ENCODE assay signal across 36 mouse cellular contexts in the genomic region with DNA sequence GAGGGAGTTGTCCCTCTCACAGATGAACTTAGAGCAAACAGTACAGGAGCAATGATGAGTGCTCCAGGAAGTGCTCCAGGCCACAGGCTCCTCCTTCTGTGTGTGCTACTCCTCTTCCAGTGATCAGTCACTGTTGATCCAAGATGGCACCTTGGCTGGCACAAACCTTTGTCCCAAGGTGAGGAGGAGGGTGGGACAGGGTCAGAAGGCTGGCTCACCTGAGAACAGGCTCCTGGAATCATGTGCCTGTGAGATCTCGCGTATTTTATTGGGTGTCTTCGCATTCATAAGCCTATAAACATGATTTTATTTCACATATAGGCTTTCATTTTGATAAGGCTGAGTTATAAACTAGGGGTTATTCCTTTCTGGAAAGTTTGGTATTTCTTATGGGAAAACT. TPM values are rescaled to one million over a fixed set of nuclear protein-coding genes. Genes with fewer than 3 reads are reported as not detected.
"Had no signal": no experiment of that assay in that cellular context is flagged by ENCODE, and none has a peak within 500 bp of the region (broad histone marks: within the 10 kb centered on the region; RNA-seq: fewer than 3 reads in every experiment).

No protein-coding gene starts in this region.

- H3K4me1 ChIP-seq: liver, embryonic 12.5 days; liver, embryonic 13.5 days; liver, embryonic 15.5 days; lung, embryonic 15.5 days; megakaryocyte, embryonic 14.5 days; midbrain, embryonic 12.5 days; midbrain, embryonic 15.5 days had no signal

- H3K27me3 ChIP-seq: limb, embryonic 12.5 days; limb, embryonic 13.5 days; limb, embryonic 15.5 days; liver, embryonic 13.5 days; liver, embryonic 15.5 days; lung, embryonic 15.5 days; midbrain, embryonic 12.5 days; midbrain, embryonic 13.5 days; midbrain, embryonic 15.5 days had no signal

- H3K36me3 ChIP-seq: limb, embryonic 10.5 days; limb, embryonic 12.5 days; limb, embryonic 13.5 days; limb, embryonic 15.5 days; liver, embryonic 12.5 days; liver, embryonic 13.5 days; liver, embryonic 15.5 days; lung, embryonic 15.5 days; midbrain, embryonic 10.5 days; midbrain, embryonic 12.5 days; midbrain, embryonic 13.5 days; midbrain, embryonic 15.5 days had no signal

- H3K9me3 ChIP-seq: limb, embryonic 10.5 days; limb, embryonic 12.5 days; limb, embryonic 13.5 days; limb, embryonic 15.5 days; liver, embryonic 12.5 days; liver, embryonic 13.5 days; liver, embryonic 15.5 days; lung, embryonic 15.5 days; midbrain, embryonic 10.5 days; midbrain, embryonic 12.5 days; midbrain, embryonic 13.5 days; midbrain, embryonic 15.5 days had no signal

- H3K4me3 ChIP-seq: limb, embryonic 10.5 days; limb, embryonic 12.5 days; limb, embryonic 13.5 days; limb, embryonic 15.5 days; liver, embryonic 12.5 days; liver, embryonic 13.5 days; liver, embryonic 15.5 days; lung, embryonic 15.5 days; megakaryocyte, embryonic 14.5 days; midbrain, embryonic 10.5 days; midbrain, embryonic 12.5 days; midbrain, embryonic 13.5 days; midbrain, embryonic 15.5 days; myocyte had no signal

- DNase-seq: left cerebral cortex, postnatal 4 days; liver; liver, embryonic 13.5 days; liver, postnatal 0 days; lung, adult 18-20 months; lung, adult 2 months; lung, embryonic 14.5 days; lung, postnatal 10 days; lung, postnatal 14 days; lung, postnatal 36 days; lung, postnatal 4 days; midbrain, embryonic 14.5 days had no signal

- H3K27ac ChIP-seq: limb, embryonic 10.5 days; limb, embryonic 13.5 days; limb, embryonic 15.5 days; liver, embryonic 12.5 days; liver, embryonic 13.5 days; liver, embryonic 14.5 days; liver, embryonic 15.5 days; lung, embryonic 15.5 days; macrophage; midbrain, embryonic 10.5 days; midbrain, embryonic 12.5 days; midbrain, embryonic 13.5 days; midbrain, embryonic 15.5 days had no signal

RNA-seq across cellular contexts. Expression of a gene that starts 14.7 kb away (rescaled TPM):
- polyA plus RNA-seq: limb, embryonic 11.5 days; limb, embryonic 13.5 days; limb, embryonic 14.5 days; limb, embryonic 15.5 days; liver, adult 2 months; liver, embryonic 11.5 days; liver, embryonic 12.5 days; liver, embryonic 13.5 days; liver, embryonic 14.5 days; liver, embryonic 15.5 days; liver, embryonic 16.5 days; liver, postnatal 0 days; lung, embryonic 14.5 days; lung, embryonic 15.5 days; lung, embryonic 16.5 days; lung, postnatal 0 days; macrophage; midbrain, embryonic 10.5 days; midbrain, embryonic 11.5 days; midbrain, embryonic 12.5 days; midbrain, embryonic 13.5 days; midbrain, embryonic 14.5 days; midbrain, embryonic 15.5 days; midbrain, postnatal 0 days; myocyte had no signal
